Mouse (Mus musculus) frontal cortex, adult (tissue): ENCODE data around the gene Foxo3.

ENCODE experiments used
- ATAC-seq: cut with Nextera tagmentation; 2 replicates; pipeline ENCODE4 v1.9.2; 2017; ENCODE audit warnings: mild to moderate bottlenecking, moderate library complexity, mixed read lengths; ENCODE audit not compliant: low TSS enrichment

Gene Foxo3

DNA sequence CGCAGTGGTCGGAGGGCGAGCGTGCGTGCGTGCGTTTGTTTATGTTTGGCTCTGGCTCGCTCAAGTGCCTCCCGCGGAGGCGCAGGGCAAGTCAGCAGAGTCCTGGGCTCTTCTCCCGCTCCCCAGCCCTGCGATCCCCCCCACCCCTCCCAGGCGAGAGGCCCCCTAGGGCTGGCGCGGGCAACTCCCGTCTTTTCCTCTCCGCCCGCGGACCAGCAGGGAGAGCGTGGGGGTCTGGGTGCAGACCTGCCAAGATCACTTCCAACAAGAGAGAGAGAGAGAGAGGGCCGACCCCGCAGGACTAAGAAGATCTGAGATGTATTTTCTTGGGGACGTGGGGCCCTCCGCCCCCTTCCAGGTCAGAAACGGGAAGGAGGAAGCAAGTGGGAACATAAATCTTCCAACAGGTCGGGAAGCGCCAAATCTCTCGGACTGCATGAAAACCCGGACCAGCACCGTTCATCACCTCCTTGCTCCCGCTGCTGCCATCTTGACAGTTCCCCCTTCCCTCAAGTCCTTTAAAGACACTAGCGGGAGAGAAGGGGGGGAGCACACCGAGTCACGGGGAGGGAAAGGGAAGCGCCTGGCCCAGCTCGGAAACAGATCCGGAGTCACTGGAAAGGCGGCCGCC lies 569 bp downstream of the Foxo3 start:
- ATAC-seq, result peak; percentile 15

- no peak for ATAC-seq
These were observed 1.1 kb downstream of the Foxo3 start for GRCm38 (mm10) chr10:42275401-42275870.

DNA sequence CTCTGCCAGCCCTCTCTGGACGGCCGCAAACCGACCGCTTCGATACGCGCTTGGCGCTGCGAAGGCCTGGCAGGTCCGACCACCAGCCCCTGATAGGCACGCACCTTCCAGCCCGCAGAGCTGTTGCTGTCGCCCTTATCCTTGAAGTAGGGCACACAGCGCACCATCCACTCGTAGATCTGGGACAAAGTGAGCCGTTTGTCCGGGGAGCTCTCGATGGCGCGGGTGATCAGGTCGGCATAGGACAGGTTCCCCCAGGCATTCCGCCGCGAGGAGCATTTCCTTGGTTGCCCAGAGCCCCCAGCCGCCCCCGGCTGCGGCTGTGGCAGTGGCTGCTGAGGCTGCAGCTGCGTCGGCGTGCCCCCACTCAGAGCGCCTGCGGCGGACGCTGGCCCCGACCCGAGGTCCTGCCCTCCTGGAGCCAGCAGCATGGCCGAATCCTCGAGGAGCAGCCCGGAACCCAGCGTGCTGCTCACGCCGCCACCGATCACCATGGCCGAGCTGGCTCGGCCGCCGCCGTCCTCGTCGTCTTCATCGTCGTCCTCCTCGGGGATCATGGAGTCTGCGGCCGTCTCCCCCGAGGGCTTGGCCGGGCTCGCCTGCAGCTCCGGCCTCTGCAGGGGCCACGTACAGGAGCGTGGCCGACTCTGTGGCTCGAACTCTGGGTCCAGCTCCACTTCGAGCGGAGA lies 1.7 kb downstream of the Foxo3 start:
- ATAC-seq, result no peak

DNA sequence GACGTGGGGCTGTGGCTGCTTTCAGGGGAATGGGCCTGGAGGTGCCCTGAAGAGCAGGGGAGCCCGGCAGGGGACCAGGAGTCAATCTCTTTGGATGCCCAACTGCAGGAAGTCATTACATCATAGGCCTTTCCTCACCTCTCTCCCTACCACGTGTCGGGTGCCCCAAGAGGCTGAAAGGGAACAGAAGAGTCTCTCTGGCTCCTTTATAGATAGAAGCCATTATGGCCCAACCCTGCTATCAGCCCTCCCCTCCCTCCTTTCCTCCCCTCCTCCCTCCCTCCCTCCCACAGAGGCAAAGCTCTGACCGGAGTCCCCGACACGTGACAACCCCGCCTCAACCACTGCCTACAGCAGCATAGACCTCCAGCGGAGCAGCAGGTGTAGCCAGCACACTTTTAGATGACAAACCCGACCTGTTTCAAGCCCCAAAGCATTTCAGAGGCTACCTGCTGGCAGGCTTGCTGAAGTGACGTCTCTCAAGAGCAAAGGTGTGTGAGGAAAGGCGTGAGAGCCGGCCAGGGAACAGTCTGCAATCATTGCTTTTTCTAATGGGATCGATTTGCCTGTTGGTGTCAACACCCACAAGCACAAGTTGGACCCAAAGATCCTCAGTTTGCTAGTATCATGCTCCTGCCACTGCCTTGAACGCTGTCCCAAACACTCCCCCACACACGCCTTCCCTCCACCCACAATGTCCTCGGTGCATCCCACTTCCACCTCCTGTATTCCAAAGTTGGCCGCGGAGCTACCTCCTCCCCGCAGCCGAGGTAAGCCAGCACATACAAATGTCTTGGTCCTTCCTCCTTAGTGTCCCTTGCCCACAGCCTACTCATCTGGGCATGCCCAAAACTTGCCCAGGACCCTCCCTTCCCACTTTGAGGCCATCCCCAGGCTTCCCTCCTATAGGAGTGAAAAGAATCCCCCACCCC lies 2.5 kb downstream of the Foxo3 start:
- no peak for ATAC-seq

DNA sequence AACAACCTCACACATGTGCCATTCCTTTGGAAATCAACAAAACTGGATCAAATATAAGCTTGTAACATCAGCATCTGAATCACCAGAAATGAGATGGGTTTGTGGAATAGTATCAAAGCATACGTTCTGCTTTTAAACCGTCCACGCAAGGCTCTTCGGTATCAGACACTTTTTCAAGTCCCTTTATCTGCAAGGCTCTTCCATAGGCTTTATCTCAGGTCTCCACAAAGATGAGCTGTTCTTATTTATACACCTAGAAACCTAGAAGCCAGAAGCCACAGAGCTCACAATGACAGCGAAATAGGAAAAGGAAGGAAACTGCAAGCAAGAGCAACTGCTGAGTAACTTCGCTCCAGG lies 3.2 kb downstream of the Foxo3 start:
- no peak for ATAC-seq

DNA sequence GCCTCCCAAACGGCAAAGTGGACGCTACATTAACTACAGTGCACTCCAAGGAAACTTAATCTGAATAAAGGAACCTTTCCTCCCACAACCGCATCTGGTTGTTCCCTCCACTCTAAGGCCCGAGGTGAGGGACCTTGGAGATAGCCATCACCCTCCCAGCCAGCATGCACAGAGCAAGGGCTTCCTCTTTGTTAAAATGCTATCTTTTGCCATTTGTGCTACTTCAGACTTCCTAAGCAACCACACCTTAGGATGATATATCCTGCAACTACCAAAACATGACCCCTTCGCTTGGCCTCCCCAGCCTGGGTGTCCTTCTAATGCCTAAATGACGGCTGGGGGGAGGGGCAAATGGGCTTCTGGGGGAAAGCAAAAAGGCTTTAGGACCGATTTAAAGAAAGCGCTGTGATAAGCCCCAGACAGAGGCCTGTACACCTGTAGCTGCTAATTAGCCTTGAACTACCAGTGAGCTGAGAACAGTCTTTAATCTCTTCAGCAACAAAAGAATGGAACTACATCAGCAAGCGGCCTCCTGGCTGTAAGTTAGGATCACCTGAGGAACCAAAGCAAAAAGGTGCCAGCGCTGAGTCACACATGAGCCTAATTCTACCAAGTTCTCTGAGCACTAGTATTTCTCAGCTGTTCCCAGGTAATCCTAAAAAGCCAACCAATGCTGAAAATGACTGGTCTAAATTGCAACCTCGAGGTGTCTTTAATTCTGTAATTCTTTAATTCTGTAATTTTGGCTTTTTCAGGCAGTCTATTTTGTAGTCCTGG lies 4.9 kb downstream of the Foxo3 start:
- no peak for ATAC-seq

- ATAC-seq, result no peak
These were observed 6.1 kb downstream of the Foxo3 start for GRCm38 (mm10) chr10:42270277-42271083.

- no peak for ATAC-seq
These were observed 7.1 kb downstream of the Foxo3 start for GRCm38 (mm10) chr10:42269281-42270025.

GRCm38 (mm10) chr10:42267811-42268545 lies 8.6 kb downstream of the Foxo3 start:
- no peak for ATAC-seq

- no peak for ATAC-seq
These were observed 11.4 kb downstream of the Foxo3 start for GRCm38 (mm10) chr10:42265021-42265689.

DNA sequence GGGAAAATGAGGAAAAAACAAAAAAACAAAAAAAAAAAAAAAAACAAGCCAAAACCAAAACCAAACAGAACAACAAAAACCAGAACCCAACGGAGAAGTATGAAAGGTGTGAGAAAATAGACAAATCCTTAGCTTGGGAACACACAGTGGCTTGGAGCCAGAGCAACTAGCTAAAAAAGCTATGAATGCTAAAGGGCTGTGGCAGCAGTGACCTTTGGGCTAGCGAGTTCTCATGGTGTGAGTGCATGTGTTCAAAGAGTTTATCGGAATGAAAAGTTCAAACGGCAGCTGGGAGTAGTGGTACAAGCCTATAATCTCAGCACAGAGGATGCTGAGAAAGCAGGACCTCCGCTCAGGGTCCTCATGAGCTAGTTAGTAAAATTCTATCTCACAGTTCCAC lies 12.4 kb downstream of the Foxo3 start:
- no peak for ATAC-seq

DNA sequence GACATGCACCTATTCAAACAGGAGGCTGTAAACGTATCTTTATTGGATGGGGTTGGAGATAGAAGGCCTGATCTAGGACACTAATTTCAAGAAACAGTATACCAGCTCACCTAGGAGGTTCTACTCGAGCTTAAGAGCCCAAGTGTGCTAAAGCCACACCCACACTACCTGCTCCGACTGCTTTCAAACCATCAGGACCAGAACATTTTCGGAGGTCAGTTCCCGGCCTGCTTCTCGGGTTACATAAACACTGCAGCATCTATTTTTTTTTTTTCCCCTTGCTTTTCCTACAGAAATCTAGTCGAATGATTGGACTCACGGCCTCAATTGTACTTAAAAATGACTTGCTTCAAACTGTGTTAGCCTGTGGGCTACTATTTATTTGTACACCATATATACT lies 12.9 kb downstream of the Foxo3 start:
- ATAC-seq, result no peak

GRCm38 (mm10) chr10:42262061-42262460 lies 14.5 kb downstream of the Foxo3 start:
- no peak for ATAC-seq

DNA sequence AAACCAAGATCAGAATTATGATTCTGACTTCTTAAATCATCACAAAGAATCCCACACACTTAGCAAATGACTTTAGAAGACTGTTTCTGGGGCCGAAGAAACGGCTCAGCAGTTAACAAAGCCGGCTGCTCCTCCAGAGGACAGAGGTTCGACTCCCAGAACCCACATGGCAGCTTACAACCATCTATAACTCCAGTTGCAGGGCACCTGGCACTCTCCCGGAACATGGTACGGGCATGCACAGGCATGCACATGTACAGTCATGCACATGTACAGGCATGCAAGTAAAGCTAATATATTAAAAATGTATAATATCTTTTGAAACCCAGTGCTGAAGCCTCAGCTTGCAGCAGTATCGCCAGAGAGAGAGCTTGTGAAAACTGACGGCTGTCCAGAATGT lies 15.5 kb downstream of the Foxo3 start:
- no peak for ATAC-seq

- peak; percentile 60; the same call in 1 of the 2 replicates for ATAC-seq
These were observed 16.0 kb downstream of the Foxo3 start for GRCm38 (mm10) chr10:42260523-42260922.

- ATAC-seq, result no peak
These were observed 17.0 kb downstream of the Foxo3 start for GRCm38 (mm10) chr10:42259602-42260001.

- ATAC-seq, result no peak
These were observed 18.6 kb downstream of the Foxo3 start for GRCm38 (mm10) chr10:42257985-42258384.

DNA sequence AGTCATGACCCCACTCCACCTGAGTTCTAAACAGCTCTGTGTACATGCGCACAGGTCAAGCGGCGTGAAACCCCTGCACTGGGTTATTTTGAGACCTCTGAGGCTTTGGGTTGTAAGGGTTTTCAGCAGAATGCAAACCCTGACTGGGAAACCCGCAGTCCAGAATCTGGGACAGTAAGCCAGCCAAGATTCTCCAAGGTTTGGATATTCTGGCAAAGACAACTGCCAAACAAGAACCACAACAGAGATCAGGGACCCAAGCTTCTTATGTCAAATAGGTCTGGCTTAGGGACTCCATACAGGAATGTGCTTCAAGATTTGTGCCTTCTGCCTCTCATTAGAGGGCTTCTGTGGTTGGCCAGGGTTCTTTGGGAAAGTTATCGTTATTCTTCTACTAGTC lies 21.8 kb downstream of the Foxo3 start:
- no peak for ATAC-seq

- no peak for ATAC-seq
These were observed 24.7 kb downstream of the Foxo3 start for GRCm38 (mm10) chr10:42251749-42252323.
